Mouse (Mus musculus) heart, postnatal 0 days (tissue): ENCODE results near the gene Palld.

Experiments used
- CTCF ChIP-seq: IDR thresholded peaks from 2 replicates; pipeline ENCODE4 v1.5.1; 2016; ENCODE audit warnings: antibody characterized with exemption, control low read depth, low read depth
- EP300 ChIP-seq: IDR thresholded peaks from 2 replicates; pipeline ENCODE4 v1.6.1; 2016; ENCODE audit warnings: antibody characterized with exemption, low read depth

- no peak for TF ChIP-seq CTCF
- no peak for TF ChIP-seq EP300
These were observed 373.8 kb downstream of the Palld start for GRCm38 (mm10) chr8:61528642-61529041.
